In genomic region chr15:5539301-5539928, GRCm38 (mm10) we compare ENCODE assay signal across 15 mouse cellular contexts.
DNase-seq lines count a peak whose midpoint lies in the region; ATAC-seq lines count a peak whose summit lies in the region.
"Had no signal": no experiment of that assay in that cellular context is flagged by ENCODE, and none has a peak within 500 bp of the region (broad histone marks: within the 10 kb centered on the region; RNA-seq: fewer than 3 reads in every experiment).

No protein-coding gene starts in this region.

- ATAC-seq in embryonic facial prominence, embryonic 14.5 days (ENCODE audit: low read depth), result no peak

- 78% methylated on average over 4 of the region's 4 CpGs for WGBS in embryonic facial prominence, embryonic 14.5 days
- WGBS in embryonic facial prominence, embryonic 10.5 days, result 92% methylated on average over 4 of the region's 4 CpGs
- WGBS in macrophage (ENCODE audit: missing documents), result 0% methylated on average over 4 of the region's 4 CpGs

- H3K4me1 ChIP-seq in embryonic facial prominence, embryonic 14.5 days (ENCODE audit: control insufficient read depth, insufficient read depth, low read length), result no peaks in the 10 kb centered on the region
- no peaks in the 10 kb centered on the region for H3K4me1 ChIP-seq in embryonic facial prominence, embryonic 10.5 days
- H3K4me1 ChIP-seq: heart, embryonic 10.5 days; limb, embryonic 15.5 days had no signal

- H3K27ac ChIP-seq in embryonic facial prominence, embryonic 14.5 days (replicated peaks; ENCODE audit: low read depth, low read length), result no peak overlapping the region
- no peak overlapping the region for H3K27ac ChIP-seq in embryonic facial prominence, embryonic 10.5 days (replicated peaks)
- H3K27ac ChIP-seq in macrophage, result peak overlapping the region; percentile 47
- H3K27ac ChIP-seq: heart, embryonic 10.5 days; left cerebral cortex, adult 2 months; limb, embryonic 15.5 days had no signal

- H3K79me2 ChIP-seq in macrophage (ENCODE audit: inconsistent target), result no peaks in the 10 kb centered on the region

- no peak overlapping the region for H3K9ac ChIP-seq in embryonic facial prominence, embryonic 14.5 days (ENCODE audit: low read depth, low read length)
- H3K9ac ChIP-seq: limb, embryonic 15.5 days had no signal

- DNase-seq in embryonic facial prominence, embryonic 14.5 days (ENCODE audit: low spot score), result peak; percentile 15
- no peak for DNase-seq in embryonic facial prominence, embryonic 10.5 days (ENCODE audit: low spot score)
- peak; percentile 70 for DNase-seq in 416B (ENCODE audit: low read depth)
- peak; percentile 49 for DNase-seq in c-Kit-positive CD71-negative TER-119-negative erythroid progenitor cells, embryonic 14.5 days (ENCODE audit: low read depth)
- DNase-seq in cerebellum, adult 11 months, result no peak
- DNase-seq in gastrocnemius, postnatal 25 days, result no peak
- DNase-seq in right cerebral cortex, adult 2 months (ENCODE audit: low spot score in 2 of 2), result no peak
- DNase-seq: adrenal gland, adult 8-10 months; heart, postnatal 4 days; kidney, postnatal 36 days; thymus, adult 2 months had no signal

- H3K27me3 ChIP-seq in embryonic facial prominence, embryonic 14.5 days (replicated peaks; ENCODE audit: control insufficient read depth, insufficient read depth, low read length), result no peaks in the 10 kb centered on the region
- H3K27me3 ChIP-seq in embryonic facial prominence, embryonic 10.5 days (replicated peaks; ENCODE audit: low read depth, poor library complexity, severe bottlenecking), result no peaks in the 10 kb centered on the region
- H3K27me3 ChIP-seq: limb, embryonic 15.5 days had no signal

- no peak overlapping the region for H3K4me3 ChIP-seq in embryonic facial prominence, embryonic 14.5 days (ENCODE audit: low read depth, low read length)
- no peak overlapping the region for H3K4me3 ChIP-seq in embryonic facial prominence, embryonic 10.5 days
- H3K4me3 ChIP-seq in macrophage (ENCODE audit: inconsistent target), result no peak overlapping the region
- H3K4me3 ChIP-seq: heart, embryonic 10.5 days; left cerebral cortex, adult 2 months; limb, embryonic 15.5 days had no signal

- no peak overlapping the region for H3K4me2 ChIP-seq in embryonic facial prominence, embryonic 14.5 days (ENCODE audit: low read depth, low read length)
- H3K4me2 ChIP-seq: limb, embryonic 15.5 days had no signal

- H3K36me3 ChIP-seq in embryonic facial prominence, embryonic 14.5 days (ENCODE audit: control insufficient read depth, insufficient read depth, low read length), result no peaks in the 10 kb centered on the region
- H3K36me3 ChIP-seq in embryonic facial prominence, embryonic 10.5 days (replicated peaks), result no peaks in the 10 kb centered on the region
- H3K36me3 ChIP-seq in macrophage (ENCODE audit: inconsistent target), result no peaks in the 10 kb centered on the region
- H3K36me3 ChIP-seq: heart, embryonic 10.5 days; limb, embryonic 15.5 days had no signal

- H3K9me3 ChIP-seq in embryonic facial prominence, embryonic 14.5 days (ENCODE audit: control insufficient read depth, low read length), result no peaks in the 10 kb centered on the region
- no peaks in the 10 kb centered on the region for H3K9me3 ChIP-seq in embryonic facial prominence, embryonic 10.5 days
- H3K9me3 ChIP-seq: heart, embryonic 10.5 days; limb, embryonic 15.5 days had no signal

Comparison
In these comparisons a context has a peak if more than half of its experiments do, and no peak if none do; other contexts are left out.
1. DNase-seq: peak in embryonic facial prominence, embryonic 14.5 days (single experiment), 416B (single experiment) and c-Kit-positive CD71-negative TER-119-negative erythroid progenitor cells, embryonic 14.5 days (single experiment); none in embryonic facial prominence, embryonic 10.5 days (single experiment), cerebellum, adult 11 months (single experiment), gastrocnemius, postnatal 25 days (single experiment) and right cerebral cortex, adult 2 months (0 of 2).